Mouse (Mus musculus) C2C12 (cell line): ENCODE data around the gene Relb.

ENCODE experiments used
- CTCF ChIP-seq: IDR thresholded peaks from one replicate; pipeline ENCODE4 v1.5.1; 2011; ENCODE audit not compliant: control insufficient read depth, insufficient read depth, insufficient read length
- FOSL1 ChIP-seq: IDR thresholded peaks from one replicate; pipeline ENCODE4 v1.8.0; 2011; ENCODE audit warnings: mild to moderate bottlenecking, low read length; ENCODE audit not compliant: poor library complexity, insufficient read depth, severe bottlenecking
- MYOD1 ChIP-seq: IDR thresholded peaks from one replicate; pipeline ENCODE4 v1.6.1; 2011; ENCODE audit warnings: low read depth; ENCODE audit not compliant: control insufficient read depth, insufficient read length
- MYOG ChIP-seq: IDR thresholded peaks from one replicate; pipeline ENCODE4 v1.6.1; 2011; ENCODE audit not compliant: control insufficient read depth, insufficient read length; ENCODE audit errors: extremely low read depth

DNA sequence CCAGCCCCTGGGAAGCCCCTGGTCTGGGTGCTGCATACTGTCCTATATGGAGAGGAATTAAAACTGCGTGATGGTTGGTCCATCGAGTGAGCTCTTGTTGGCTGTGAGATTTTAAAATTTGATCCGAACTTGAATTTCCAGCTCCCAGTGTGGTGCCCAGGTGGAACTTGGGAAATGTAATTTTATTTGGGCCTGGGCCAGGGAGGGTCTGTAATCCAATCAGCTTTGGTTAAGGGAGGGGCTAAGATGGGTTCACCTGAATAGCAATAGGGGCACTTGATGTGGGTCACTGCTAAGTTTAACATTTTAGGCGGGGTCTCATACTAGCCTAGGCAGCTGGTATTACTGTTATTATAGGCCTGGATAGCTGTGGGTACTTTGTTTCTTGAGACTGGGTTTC lies 50.8 kb downstream of the Relb start:
- TF ChIP-seq CTCF (no peak), FOSL1 (no peak), MYOG (no peak), MYOD1 (no peak)
